Mouse (Mus musculus) embryo, embryonic 10 days (tissue): ENCODE results near the gene Vamp2.
A peak's percentile ranks its signal among the peaks of the same experiment; 100 is the strongest.

Source experiments
- DNase-seq: peaks from one replicate; pipeline ENCODE4 v3.0.0-alpha.2; 2015; ENCODE audit warnings: low spot score

The Vamp2 gene

DNA sequence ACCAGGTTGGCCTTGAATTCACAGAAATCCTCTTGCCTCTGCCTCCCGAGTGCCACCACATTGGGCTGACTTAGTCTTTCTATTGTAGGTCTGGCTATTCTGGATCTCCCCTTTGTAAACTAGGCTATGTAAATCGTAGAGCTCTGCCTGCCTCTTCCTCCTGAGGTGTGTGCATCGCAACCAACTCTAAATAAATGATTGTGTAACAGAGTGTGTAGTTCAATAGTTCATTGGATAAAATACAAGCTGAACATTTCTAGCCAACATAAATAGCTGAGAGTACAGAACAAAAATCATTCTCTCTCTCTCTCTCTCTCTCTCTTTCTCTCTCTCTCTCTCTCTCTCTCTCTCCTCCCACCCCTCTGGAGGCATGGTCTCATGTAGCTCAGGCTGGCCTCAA lies 26.3 kb downstream of the Vamp2 start:
- no peak for DNase-seq

DNA sequence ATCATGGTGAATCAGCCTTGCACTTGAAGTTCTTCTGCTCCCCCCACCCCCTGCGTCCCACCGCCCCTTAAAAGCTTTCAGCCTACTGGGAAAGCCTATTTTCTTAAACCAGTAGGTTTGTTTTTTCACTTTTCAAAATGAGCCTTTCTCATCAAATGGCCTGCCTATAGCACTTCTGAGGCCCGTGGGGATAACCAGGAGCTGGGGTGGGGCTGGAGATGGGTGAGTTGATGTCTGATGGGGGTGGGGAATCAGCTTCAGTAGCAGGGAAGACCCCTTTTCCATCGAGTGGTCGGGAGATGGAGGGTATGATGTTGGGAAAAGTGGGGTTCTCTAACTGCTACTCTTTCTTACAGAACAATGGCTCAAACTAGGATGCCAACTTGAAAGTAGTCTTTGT lies 28.6 kb downstream of the Vamp2 start:
- no peak for DNase-seq

DNA sequence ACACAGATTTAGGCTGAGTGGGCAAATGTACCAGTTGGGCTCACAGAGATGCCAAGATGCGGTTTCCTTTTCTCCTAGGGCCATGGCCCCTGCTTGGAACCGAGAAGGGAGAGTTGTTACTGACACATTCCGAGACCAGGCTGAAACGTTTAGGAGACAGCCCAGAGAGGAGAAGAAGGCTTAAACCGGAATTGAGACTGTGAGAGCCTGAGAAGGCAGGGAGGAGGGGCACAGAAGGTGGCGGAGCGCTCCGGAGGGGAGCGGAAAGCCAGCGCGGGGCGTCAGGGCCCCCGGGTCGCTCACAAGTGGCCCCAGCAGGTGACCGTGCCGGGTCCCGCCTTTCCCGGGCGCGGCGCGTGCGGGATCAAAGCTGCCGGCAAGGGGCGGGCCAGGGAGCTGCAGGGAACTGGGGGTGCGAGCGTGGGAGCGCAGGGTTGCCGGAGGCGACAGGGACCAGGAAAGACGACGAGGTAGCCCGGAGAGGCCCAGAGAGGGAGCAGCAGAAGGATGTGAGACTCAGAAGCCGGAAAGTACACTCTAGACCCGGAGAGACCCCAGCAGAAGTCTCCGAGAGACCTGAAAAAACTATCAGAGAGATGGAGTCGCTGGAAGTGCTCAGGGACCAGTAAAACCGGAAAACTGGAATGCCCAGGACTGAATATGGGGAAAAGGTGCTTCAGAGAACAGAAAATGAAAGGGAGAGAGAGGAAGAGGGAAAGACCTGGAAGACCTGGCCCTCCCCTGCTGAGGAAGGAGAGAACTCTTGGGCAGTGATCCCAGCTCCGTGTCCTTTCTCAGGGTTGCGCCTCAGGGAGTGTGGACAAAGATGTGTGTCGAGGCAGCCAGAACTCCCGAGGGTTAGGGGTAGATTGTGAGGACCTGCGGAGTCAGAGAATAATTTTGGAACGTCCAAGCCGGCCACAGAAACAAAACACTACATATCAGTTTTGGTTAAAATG lies 29.7 kb downstream of the Vamp2 start:
- DNase-seq, result peak; percentile 73

DNA sequence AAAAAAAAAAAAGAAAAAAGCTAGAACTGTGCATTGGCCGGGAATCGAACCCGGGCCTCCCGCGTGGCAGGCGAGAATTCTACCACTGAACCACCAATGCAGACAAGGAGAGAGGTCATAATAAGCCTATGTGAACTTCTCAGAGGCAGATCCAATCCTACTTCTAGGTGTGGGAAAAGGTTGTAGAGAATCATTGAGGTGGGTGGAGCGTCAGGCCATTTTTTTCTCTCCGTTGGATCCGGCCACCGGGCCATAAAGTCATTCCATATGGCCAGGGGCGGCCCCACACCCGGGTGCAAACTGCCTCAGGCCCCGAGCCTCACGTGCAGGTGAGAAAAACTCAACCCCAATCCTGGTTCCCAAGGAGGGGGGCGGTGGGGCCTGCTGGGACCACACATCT lies 30.5 kb downstream of the Vamp2 start:
- peak; percentile 89 for DNase-seq

DNA sequence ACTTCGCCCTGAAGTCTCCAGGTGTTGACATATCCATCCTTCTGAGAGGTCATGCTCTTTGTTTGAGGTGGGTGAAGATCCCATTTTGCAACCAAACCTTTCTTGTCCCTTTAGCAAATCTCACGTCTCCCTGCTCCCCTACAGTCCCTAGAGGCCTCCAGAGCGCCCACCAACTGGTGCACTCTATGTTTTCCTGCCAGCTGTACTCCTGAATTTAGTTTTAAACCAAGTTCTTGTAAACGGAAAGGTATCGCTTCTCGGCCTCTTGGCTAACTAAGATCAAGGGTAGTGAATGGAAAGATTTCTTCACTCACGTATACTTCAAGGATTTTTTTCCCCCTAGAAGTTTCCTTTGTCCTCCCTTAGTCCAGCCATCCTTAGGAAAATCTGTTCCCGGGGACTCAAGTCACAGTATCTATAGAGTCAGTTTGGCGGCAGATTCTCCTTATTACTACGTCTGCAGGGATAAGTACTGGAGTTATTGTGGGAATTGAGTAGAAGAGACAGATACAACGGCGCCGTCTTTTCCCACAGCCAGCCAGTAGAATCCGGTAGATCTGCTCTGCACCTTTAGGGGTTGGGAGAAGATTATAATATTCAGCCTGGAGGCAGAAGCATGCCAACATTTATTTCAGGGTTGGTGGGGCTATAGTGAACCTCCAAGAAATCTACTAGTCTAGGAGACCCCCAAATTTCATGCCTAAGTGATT lies 31.3 kb downstream of the Vamp2 start:
- DNase-seq, result no peak

DNA sequence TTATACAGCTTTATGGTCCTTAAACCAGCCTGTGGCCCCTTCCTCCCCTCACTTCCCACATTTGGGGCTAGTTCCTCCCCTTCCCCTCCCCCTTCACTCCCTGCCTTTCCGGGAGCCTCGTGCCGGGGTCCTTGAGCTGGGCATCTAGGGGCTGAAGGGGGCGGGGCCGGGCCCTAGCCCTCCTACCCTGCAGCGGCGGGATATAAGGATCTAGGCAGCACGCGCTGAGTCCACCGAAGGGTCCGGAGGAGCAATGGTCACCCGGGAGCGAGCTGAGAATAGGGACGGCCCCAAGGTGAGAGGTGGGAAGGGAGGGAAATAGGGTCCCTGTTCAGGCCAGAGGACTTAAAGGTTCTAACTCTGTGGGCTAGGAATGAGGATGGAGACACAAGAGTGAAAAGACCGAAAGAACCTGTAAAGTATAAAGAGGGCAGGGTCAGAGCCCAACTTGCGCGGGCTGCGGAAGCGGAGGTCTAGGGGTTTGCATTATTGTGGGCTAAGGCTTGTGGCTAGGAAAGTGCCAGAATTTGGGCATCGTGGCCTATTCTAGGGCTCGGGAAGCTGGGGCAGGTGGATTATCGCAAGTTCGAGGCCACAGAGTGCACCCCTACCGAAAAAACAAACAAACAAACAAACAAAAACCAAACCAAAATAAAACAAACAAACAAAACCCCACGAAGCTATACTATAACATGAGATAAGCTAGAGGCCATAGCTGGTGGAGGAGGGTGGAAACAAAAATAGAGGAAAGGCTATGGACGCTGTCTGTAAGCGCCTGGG lies 32.1 kb downstream of the Vamp2 start, which contains the start of gene Hes7:
Hes7 (plus strand) TSS at position 184 of the 780 bp plus-strand sequence.
- peak; percentile 68 for DNase-seq

DNA sequence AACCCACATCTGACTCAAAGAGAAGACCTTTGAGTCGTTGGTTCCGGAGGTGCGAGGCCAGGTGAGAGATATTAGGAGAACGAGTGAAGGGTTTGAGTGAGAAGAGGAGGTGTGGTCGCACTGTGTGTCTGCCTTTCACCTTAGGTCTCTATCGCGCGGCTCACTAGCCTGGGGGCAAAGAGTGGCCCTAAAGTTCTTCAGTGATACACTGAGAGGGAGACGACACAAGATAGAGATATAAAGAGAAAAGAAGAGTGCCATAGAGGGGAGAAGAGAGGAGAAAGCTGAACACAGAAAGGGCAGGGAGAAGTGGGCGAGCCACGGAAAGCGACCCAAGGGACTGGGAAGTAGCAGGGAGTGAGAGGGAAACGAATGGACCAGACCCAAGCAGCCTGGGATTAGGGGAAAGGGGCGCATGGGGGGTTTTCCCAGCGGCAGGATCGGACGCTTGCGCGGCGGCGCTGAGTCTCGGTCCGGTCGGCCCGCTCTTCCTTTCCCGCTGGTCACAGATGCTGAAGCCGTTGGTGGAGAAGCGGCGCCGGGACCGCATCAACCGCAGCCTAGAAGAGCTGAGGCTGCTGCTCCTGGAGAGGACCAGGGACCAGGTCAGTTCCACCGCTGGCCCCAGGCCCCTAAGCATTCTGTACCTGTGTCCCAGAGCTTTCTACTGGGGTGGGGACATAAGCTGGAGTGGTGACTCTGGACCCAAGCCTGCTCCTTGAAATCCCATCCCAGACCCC lies 32.9 kb downstream of the Vamp2 start:
- DNase-seq, result peak; percentile 44

DNA sequence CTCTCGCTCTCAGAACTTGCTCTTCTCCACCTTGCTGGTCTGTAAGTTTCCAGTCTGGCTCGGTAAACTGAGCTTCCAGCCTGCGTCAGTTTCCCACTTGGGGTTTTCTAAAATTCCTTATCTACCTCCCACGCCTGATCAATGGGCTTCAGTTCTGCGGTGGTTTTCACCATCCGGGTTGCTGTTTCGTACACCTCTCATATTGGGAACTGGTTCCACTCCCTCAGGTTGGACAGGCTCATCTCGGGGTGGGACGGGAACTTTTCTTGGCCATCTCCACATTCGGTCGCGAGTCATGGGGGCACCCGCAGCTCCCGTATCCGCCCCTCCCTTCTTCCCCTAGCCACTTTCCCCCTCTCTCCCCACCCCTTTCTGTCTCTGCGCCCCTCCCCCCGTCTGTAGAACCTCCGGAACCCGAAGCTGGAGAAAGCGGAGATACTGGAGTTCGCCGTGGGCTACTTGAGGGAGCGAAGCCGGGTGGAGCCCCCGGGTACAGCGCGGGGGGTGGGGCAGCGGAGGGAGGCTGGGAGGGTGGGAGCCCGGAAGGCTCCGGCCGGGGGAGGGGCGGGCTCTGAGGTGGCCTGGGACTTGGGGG lies 33.5 kb downstream of the Vamp2 start:
- peak; percentile 28 for DNase-seq

DNA sequence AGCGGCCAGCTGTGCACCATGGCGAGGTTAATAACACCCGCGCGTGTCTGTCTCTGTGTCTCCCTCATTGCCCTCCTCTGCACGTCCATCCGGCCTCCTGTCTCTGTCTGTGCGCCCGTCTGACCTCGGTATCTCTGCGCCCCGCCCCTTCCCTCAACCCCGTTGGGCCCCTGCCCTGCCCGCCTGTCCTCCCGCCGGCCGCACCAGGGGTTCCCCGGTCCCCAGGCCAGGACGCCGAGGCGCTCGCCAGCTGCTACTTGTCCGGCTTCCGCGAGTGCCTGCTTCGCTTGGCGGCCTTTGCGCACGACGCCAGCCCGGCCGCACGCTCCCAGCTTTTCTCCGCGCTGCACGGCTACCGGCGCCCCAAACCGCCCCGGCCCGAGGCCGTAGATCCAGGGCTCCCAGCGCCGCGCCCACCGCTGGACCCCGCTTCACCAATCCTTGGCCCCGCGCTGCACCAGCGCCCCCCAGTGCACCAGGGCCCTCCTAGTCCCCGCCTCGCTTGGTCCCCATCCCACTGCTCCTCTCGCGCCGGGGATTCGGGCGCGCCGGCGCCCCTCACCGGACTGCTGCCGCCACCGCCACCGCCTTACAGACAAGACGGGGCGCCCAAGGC lies 34.2 kb downstream of the Vamp2 start, which contains the start of gene 9130213A22Rik:
9130213A22Rik (minus strand) TSS at position 254 of the 616 bp plus-strand sequence.
- peak; percentile 94 for DNase-seq

DNA sequence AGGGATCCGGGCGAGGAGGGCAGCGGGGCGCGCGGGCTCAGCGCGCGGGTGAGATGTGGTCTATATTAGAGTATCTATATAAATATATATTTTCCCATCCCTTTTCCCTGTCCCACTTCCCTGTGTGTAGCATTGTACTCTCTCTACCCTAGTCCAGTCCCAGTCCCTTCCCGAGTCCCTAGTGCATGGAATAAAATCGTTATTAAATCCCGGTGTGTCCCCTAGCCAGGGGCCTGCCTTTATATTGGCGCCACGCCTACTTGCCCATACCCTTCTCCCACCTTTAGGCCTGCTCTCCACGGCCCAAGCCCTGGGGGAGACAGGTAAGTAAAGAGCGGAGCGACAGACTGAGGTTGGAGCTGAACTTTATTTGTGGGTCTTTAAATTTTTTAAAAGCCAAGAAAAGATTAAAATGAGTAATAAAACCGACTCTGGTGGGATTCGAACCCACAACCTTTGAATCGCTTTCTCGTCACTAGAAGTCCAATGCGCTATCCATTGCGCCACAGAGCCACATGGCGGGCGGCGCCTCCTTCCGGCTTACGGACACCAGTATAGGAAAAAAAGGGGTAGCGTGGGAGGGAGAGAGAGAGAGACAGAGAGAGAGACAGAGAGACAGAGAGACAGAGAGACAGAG lies 34.9 kb downstream of the Vamp2 start:
- DNase-seq, result peak; percentile 90

DNA sequence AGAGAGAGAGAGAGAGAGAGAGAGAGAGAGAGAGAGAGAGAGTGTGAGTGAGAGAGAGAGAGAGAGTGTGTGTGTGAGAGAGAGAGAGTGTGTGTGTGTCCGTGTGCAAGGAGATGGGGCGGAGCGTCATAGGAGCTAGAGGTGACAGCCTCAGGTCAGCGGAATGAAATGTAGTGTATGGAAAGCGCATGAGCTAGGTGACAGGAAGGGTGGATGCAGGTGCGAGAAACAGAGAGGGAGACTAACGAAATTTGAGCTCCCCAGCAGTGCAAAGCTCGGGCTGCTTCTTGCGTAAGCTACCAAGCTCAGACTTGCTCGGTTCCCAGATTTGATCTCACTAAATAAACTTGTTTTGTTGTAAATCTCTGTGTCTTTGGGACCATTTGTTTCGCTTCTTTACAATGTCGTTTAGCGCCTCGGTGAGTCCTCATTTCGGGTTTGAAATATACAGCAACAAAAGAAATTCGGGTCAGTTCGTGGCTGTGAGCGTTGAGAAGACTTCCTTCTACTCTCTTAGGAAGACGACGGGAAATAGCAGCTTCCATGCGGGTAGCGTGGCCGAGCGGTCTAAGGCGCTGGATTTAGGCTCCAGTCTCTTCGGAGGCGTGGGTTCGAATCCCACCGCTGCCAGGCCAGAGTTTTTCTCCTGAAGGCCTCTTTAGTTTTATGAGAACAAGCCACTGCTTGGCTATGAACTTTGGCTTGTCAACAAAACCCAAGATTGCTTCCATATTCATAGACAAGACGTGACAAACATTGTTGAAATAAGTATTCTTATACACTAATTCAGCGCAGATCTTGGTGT lies 35.6 kb downstream of the Vamp2 start:
- DNase-seq, result peak; percentile 94

DNA sequence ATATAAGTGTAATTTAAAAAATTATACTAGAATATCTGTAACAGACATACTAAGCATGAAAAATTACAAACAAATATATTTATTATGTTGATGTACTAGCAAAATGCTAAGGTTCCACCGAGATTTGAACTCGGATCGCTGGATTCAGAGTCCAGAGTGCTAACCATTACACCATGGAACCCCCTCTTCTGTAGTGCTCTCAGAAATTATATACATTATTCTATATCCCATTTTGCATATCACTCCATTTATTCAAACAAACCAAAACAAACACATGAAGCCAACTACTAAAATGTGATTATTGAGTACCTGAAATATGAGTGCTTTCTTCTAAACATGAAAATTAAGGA lies 36.2 kb downstream of the Vamp2 start:
- DNase-seq, result peak; percentile 79

DNA sequence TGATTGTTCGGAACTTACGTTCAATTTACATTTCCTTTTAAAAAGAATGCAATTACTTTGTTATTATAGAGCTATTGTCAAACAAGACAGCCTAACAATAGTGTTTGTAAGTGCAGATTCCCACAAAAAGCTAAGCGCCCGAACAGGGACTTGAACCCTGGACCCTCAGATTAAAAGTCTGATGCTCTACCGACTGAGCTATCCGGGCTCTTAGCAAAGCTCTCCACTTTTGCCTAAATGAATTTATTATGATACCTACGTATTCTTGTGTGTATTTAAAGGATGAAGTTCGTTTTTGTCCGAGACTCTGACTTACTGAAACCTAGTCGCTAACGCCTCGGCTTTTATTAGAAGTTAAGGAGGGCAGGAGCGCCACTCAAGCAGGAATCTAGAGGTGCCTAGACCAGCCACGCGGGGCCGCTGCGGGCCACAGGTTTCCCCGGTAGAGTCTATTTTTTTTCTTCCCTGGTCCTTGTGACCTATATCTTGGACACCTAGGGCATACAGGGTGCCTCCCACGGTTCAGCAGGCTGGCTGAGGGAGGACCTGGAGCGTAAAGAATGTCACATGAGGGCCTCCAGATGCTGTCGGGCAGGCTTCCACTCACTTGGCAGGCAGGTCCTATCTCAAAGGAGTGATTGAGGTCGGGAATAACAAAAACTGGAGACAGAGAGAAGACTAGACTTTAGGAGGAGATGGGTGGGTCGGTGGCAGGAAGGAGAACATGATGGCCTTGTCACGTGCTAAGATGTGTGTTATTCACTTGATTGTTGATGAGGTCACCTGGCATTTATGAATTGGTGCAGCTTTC lies 37.0 kb downstream of the Vamp2 start:
- peak; percentile 86 for DNase-seq

DNA sequence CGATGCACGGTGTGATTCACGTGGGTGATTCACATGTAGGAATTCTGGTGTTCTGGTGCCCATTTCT lies 37.4 kb downstream of the Vamp2 start, which contains the start of gene Aloxe3:
Aloxe3 (plus strand) TSS at position 45 of the 67 bp plus-strand sequence.
- DNase-seq, result no peak

DNA sequence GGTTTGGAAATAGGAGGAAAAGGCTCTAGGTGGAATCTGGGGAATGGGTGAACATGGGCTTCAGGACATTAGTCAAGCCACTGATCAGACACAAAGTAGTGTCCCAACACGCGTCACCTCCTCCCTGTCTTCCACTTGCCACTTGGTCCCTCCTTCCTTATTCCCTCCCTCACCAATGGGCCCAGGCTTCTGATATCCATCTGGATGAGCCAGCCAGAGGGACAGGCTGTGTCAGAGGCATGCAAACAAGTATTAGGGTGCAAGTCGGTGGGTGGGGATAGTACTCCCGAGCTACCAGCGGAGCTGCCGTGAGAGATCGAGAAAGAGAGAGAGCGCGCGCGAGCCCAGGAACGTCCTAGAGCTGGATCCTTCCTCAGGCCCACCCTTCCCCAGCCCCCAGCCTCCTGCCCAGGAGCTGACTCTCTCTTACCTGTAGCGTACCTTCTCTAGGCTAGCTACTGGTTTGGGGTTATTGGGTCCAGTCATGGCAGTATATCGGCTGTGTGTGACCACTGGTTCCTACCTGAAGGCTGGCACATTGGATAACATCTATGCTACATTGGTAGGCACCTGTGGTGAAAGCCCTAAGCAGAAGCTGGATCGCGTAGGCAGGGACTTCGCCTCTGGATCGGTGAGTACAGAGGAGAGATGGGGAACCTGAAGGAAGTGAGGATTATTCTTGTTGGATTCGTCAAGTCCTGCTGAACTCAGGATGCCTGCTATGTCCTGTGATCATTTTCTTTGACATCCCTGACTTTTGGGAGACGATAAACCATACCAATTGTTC lies 37.8 kb downstream of the Vamp2 start:
- DNase-seq, result peak; percentile 19

DNA sequence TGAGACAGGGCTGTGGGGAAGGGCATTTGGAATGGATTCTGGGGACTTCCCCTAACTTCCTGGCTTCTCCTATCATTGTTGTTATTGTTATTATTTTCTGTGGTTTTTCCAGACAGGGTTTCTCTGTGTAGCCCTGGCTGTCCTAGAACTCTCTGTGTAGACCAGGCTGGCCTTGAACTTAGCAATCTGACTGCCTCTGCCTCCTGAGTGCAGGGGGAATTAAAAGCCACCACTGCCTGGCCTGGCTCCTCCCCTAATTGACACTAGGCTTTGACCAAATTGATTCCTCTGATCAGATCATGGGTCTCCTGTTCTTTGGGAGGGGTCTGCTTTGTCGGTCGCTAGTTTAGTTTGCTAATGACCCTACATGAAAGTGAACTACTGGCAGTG lies 38.4 kb downstream of the Vamp2 start:
- DNase-seq, result no peak

DNA sequence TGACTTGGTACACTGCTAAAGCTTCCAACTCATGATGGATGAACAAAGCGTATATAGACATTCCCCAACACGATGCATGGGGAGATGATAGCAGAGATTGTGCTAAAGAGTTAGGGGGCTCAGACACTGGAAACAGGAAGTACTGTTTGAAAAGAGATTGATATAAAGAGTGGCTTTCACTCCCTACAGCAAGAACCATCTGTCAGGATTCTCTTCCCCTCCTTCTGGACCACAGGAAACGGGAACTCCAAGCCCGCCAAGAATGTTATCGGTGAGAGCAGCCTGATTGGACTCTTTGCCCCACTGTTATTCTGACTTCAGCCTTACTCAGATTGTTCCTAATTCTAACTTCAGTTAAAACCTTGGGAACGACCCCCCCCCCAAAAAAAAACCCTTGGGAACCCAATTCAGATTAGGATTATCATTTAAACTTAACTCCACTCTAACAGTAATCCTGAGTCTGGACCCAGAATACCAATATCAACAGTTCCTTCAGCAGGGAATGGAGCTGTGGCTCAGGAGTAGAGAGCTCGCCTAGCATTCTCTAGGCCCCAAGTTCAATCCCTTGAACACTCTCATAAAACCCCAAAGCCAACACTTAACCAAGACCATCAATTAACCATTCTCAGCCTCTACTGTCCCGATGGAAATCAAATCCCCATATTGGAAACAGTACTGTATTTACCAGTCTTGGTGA lies 40.3 kb downstream of the Vamp2 start:
- no peak for DNase-seq

DNA sequence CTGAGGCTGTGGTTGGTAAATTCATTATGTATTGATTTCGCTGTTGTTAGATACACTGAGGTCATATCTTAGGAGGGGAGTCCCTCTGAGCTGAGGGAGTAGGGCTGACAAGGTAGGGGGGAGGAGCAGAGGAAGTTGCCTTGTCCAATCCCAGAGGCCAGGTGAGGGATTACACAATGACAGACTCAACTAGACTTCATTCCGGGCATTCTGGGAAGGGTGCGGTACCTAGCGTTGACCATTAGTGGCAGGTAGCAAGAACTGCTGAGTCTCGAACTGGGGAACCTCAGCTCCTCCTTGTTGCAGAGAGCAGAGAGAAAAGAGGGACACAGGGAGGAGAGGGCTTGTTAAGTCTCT lies 45.3 kb downstream of the Vamp2 start:
- peak; percentile 56 for DNase-seq
